In the genomic region with DNA sequence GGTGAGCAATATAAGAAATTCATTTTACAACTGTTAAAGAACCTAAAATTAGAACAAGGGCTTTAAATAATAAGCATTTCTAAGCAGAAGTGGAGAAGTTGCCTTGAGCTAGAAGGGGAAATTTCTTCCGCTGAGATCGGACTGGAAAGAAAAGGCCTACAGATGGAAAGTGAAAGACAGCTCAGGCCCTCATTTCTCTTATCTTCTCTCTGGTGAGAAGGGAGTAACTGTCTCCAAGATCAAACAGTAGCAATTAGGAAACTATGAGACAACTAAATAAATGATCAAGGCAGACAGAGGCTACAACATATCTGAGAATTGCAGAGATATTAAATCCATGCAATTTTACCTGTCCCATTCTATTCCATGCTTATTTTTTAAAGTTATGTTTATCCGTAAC, we compare ENCODE assay signal across 24 mouse cellular contexts. TPM values are rescaled to one million over a fixed set of nuclear protein-coding genes. Genes with fewer than 3 reads are reported as not detected.
DNase-seq lines count a peak whose midpoint lies in the region; ATAC-seq and TF ChIP-seq lines count a peak whose summit lies in the region.
"Had no signal": no experiment of that assay in that cellular context is flagged by ENCODE, and none has a peak within 500 bp of the region (broad histone marks: within the 10 kb centered on the region; RNA-seq: fewer than 3 reads in every experiment).

No protein-coding gene starts in this region.

- peak overlapping the region; percentile 61 for H3K27ac ChIP-seq in bone marrow macrophage, adult 2 months (ENCODE audit: insufficient read depth, low read depth, low read length)
- no peak overlapping the region for H3K27ac ChIP-seq in heart, embryonic 12.5 days (ENCODE audit: poor library complexity, severe bottlenecking)
- H3K27ac ChIP-seq: embryonic facial prominence, embryonic 13.5 days; forebrain, embryonic 12.5 days; heart, adult 2 months; heart, embryonic 13.5 days; hindbrain, embryonic 12.5 days; intestine, embryonic 15.5 days had no signal

- H3K36me3 ChIP-seq in heart, embryonic 12.5 days = no peaks in the 10 kb centered on the region
- H3K36me3 ChIP-seq: forebrain, embryonic 12.5 days; intestine, embryonic 15.5 days had no signal

- peak; percentile 82 for ATAC-seq in CD4-positive, CD25-positive, alpha-beta regulatory T cell, adult 4 months
- ATAC-seq in inflammation-experienced regulatory T-cells, adult 6 months = peak; percentile 69
- no peak for ATAC-seq in heart, embryonic 12.5 days (ENCODE audit: insufficient number of reproducible peaks, low FRiP score)
- ATAC-seq: forebrain, embryonic 16.5 days; hindbrain, embryonic 16.5 days; intestine, embryonic 15.5 days had no signal

- WGBS in heart, embryonic 12.5 days = 71% methylated on average over 3 of the region's 3 CpGs

- TF ChIP-seq CTCF in bone marrow macrophage, adult 2 months (IDR thresholded peaks at IDR 0.05; ENCODE audit: low read depth, low read length) = no peak

- no peaks in the 10 kb centered on the region for H3K9me3 ChIP-seq in heart, embryonic 12.5 days (replicated peaks)
- H3K9me3 ChIP-seq: embryonic facial prominence, embryonic 13.5 days; forebrain, embryonic 12.5 days; heart, embryonic 13.5 days; hindbrain, embryonic 12.5 days; intestine, embryonic 15.5 days had no signal

- no peak overlapping the region for H3K9ac ChIP-seq in heart, embryonic 12.5 days
- H3K9ac ChIP-seq: embryonic facial prominence, embryonic 13.5 days; forebrain, embryonic 12.5 days; heart, embryonic 13.5 days; hindbrain, embryonic 12.5 days; intestine, embryonic 15.5 days had no signal

- H3K27me3 ChIP-seq in heart, embryonic 12.5 days (replicated peaks) = no peaks in the 10 kb centered on the region
- H3K27me3 ChIP-seq: embryonic facial prominence, embryonic 13.5 days; forebrain, embryonic 12.5 days; heart, embryonic 13.5 days; hindbrain, embryonic 12.5 days; intestine, embryonic 15.5 days had no signal

- TF ChIP-seq POLR2A in bone marrow macrophage, adult 2 months (IDR thresholded peaks at IDR 0.05; ENCODE audit: borderline replicate concordance, low read depth, low read length) = no peak

- no peak overlapping the region for H3K4me2 ChIP-seq in heart, embryonic 12.5 days
- H3K4me2 ChIP-seq: embryonic facial prominence, embryonic 13.5 days; forebrain, embryonic 12.5 days; heart, embryonic 13.5 days; hindbrain, embryonic 12.5 days; intestine, embryonic 15.5 days had no signal

- peaks cover 21% of the 10 kb centered on the region for H3K4me1 ChIP-seq in bone marrow macrophage, adult 2 months (ENCODE audit: control insufficient read depth, insufficient read depth, low read length)
- H3K4me1 ChIP-seq in heart, embryonic 12.5 days (replicated peaks) = peaks cover 23% of the 10 kb centered on the region
- H3K4me1 ChIP-seq: forebrain, embryonic 12.5 days; hindbrain, embryonic 12.5 days had no signal

- peak; percentile 68 for DNase-seq in A20 (ENCODE audit: low read depth, low spot score)
- DNase-seq in layer of hippocampus, adult 11-12 months (ENCODE audit: low spot score) = no peak
- DNase-seq in spleen, adult 18-20 months = no peak
- DNase-seq in heart, adult 18-20 months = no peak
- DNase-seq: adrenal gland, adult 8-10 months; adrenal gland, postnatal 36 days; cerebellum, adult 11 months; cerebellum, adult 8-10 months; cerebellum, postnatal 14 days; gastrocnemius, postnatal 25 days; heart, adult 2 months; heart, postnatal 4 days; kidney, adult 18-20 months had no signal

- no peak overlapping the region for H3K4me3 ChIP-seq in bone marrow macrophage, adult 2 months (ENCODE audit: insufficient read depth, low read length)
- H3K4me3 ChIP-seq in heart, embryonic 12.5 days = no peak overlapping the region
- H3K4me3 ChIP-seq: embryonic facial prominence, embryonic 13.5 days; forebrain, embryonic 12.5 days; heart, adult 2 months; heart, embryonic 13.5 days; hindbrain, embryonic 12.5 days; intestine, embryonic 15.5 days had no signal

RNA-seq across cellular contexts. Expression of a gene that starts 11.9 kb away (rescaled TPM):
- 10 to 100 TPM; 37.0 to 40.9 TPM for polyA plus RNA-seq in CD4-positive, CD25-positive, alpha-beta regulatory T cell, adult 4 months (2017; shearing (Covaris generic))
- 38.8 and 48.7 TPM in 2 replicates for polyA plus RNA-seq in bone marrow macrophage, adult 2 months (2012; ENCODE audit: insufficient read depth, insufficient read length, missing spikeins)
- polyA plus RNA-seq in inflammation-experienced regulatory T-cells, adult 6 months (2017; shearing (Covaris generic)) = 10 to 100 TPM; 39.9 to 47.8 (median 42.4) TPM
- polyA plus RNA-seq in heart, embryonic 12.5 days (2016; fragmentation: Nextera tagmentation; extraction: Ambion mirVana) = 49.3 and 50.8 TPM in 2 replicates
- total RNA-seq in heart, adult 18-20 months (2021) = 10 to 100 TPM; 14.7 to 15.5 TPM

RNA-seq across cellular contexts. Expression of a gene that starts 22.9 kb away (rescaled TPM):
- polyA plus RNA-seq in CD4-positive, CD25-positive, alpha-beta regulatory T cell, adult 4 months (2017; shearing (Covaris generic)) = not detected
- not detected in 2 replicates for polyA plus RNA-seq in bone marrow macrophage, adult 2 months (2012; ENCODE audit: insufficient read depth, insufficient read length, missing spikeins)
- polyA plus RNA-seq in inflammation-experienced regulatory T-cells, adult 6 months (2017; shearing (Covaris generic)) = not detected
- not detected in 2 replicates for polyA plus RNA-seq in heart, embryonic 12.5 days (2016; fragmentation: Nextera tagmentation; extraction: Ambion mirVana)
- not detected for total RNA-seq in heart, adult 18-20 months (2021)
- total RNA-seq: adrenal gland, postnatal 36 days had no signal
- polyA plus RNA-seq: forebrain, embryonic 12.5 days; heart, adult 2 months; hindbrain, embryonic 12.5 days; intestine, embryonic 15.5 days had no signal
